Mouse (Mus musculus) midbrain, embryonic 11.5 days (tissue): ENCODE measurements around the gene Crtc3. TPM values are rescaled to one million over a fixed set of nuclear protein-coding genes. Genes with fewer than 3 reads are reported as not detected.

ENCODE experiments used
- ATAC-seq: fragments of 200-750 bp; cut with Nextera tagmentation; 2 replicates; pipeline ENCODE4 v1.8.0; 2017; ENCODE audit warnings: moderate TSS enrichment, moderate library complexity; ENCODE audit not compliant: low FRiP score
- DNase-seq: peaks from one replicate; pipeline ENCODE4 v3.0.0; 2015; ENCODE audit warnings: low spot score; ENCODE audit errors: missing footprints
- H3K27ac ChIP-seq: fragments of 300-500 bp; sonication (generic); 2 replicates; pipeline ENCODE4 v1.5.1; 2014; ENCODE audit warnings: low read depth, low read length
- H3K27me3 ChIP-seq: fragments of 300-500 bp; sonication (generic); 2 replicates; pipeline ENCODE4 v1.6.1; 2014; ENCODE audit warnings: mild to moderate bottlenecking, low read length, moderate library complexity, mixed read lengths; ENCODE audit not compliant: control insufficient read depth, insufficient read depth
- H3K36me3 ChIP-seq: fragments of 300-500 bp; sonication (generic); 2 replicates; pipeline ENCODE4 v1.6.1; 2014; ENCODE audit warnings: mild to moderate bottlenecking, low read length, moderate library complexity, mixed read lengths; ENCODE audit not compliant: control insufficient read depth, insufficient read depth
- H3K4me1 ChIP-seq: fragments of 300-500 bp; sonication (generic); 2 replicates; pipeline ENCODE4 v1.6.1; 2014; ENCODE audit warnings: low read length; ENCODE audit not compliant: control insufficient read depth, insufficient read depth
- H3K4me2 ChIP-seq: fragments of 300-500 bp; sonication (generic); 2 replicates; pipeline ENCODE4 v1.6.1; 2014; ENCODE audit warnings: mild to moderate bottlenecking, moderate library complexity
- H3K4me3 ChIP-seq: fragments of 300-500 bp; sonication (generic); 2 replicates; pipeline ENCODE4 v1.5.1; 2014; ENCODE audit warnings: low read depth, low read length
- H3K9ac ChIP-seq: fragments of 300-500 bp; sonication (generic); 2 replicates; pipeline ENCODE4 v1.6.1; 2014; ENCODE audit warnings: low read length
- H3K9me3 ChIP-seq: fragments of 300-500 bp; sonication (generic); 2 replicates; pipeline ENCODE4 v1.6.1; 2016; ENCODE audit warnings: low read length; ENCODE audit not compliant: control insufficient read depth
- WGBS: fragments of 180-500 bp; shearing (Covaris S2); extraction: QIAGEN DNeasy Blood & Tissue Kit; methylation state at CpG from one replicate; pipeline ENCODE4 v1.1.7; 2014; 5-methylcytosine and 5-hydroxymethylcytosine counted together
- polyA plus RNA-seq: library from polyadenylated mRNA; unstranded; fragments of >200 nt; fragmentation: Nextera tagmentation; extraction: Ambion mirVana; gene quantifications from 2 replicates; pipeline ENCODE4 v1.2.1, GENCODE M21; 2014

Crtc3 gene
- polyA plus RNA-seq, 1 experiment from 2014 or later: 7.9 TPM

GRCm38 (mm10) chr7:80653077-80653476 is 35.6 kb downstream of the Crtc3 start:
- H3K4me3 ChIP-seq: no peak overlapping the region
- H3K27me3 ChIP-seq: no peaks in the 10 kb centered on the region
- no peak overlapping the region for H3K4me2 ChIP-seq
- H3K9me3 ChIP-seq: no peaks in the 10 kb centered on the region
- H3K4me1 ChIP-seq: no peaks in the 10 kb centered on the region
- H3K27ac ChIP-seq: 0 out of 2 replicates have a peak overlapping the region, but pooled peaks have one; percentile 15
- 66% methylated on average over 10 of the region's 10 CpGs for WGBS
- no peaks in the 10 kb centered on the region for H3K36me3 ChIP-seq
- ATAC-seq (no peak), DNase-seq (peak; percentile 79)
- no peak overlapping the region for H3K9ac ChIP-seq

DNA sequence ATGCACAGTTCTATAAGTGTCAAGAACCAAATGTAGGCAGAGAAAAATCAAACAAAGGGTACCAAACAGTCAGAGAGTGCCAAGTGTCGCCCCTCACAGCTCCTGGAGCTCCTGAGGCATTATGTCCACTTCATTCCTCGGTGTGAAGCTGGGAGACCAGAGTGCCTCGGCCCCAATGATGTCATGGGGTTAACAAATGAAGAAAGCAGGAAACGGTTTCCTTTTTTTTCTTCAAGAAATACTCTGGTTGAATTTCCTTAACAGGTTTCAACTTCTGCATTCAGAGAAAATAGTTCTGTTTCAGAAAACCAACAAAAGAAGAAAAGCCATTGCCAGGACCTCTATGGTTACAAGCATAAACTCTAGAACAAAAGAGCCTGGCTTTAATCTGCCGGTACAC is 36.4 kb downstream of the Crtc3 start:
- H3K36me3 ChIP-seq: no peaks in the 10 kb centered on the region
- no peak overlapping the region for H3K9ac ChIP-seq
- ATAC-seq: no peak
- H3K4me3 ChIP-seq: no peak overlapping the region
- H3K4me2 ChIP-seq: no peak overlapping the region
- peak; percentile 85 for DNase-seq
- no peaks in the 10 kb centered on the region for H3K9me3 ChIP-seq
- no peaks in the 10 kb centered on the region for H3K27me3 ChIP-seq
- WGBS: 39% methylated on average over 5 of the region's 5 CpGs
- H3K27ac ChIP-seq: no peak overlapping the region
- H3K4me1 ChIP-seq: no peaks in the 10 kb centered on the region

GRCm38 (mm10) chr7:80647437-80647871 is 41.2 kb downstream of the Crtc3 start:
- no peaks in the 10 kb centered on the region for H3K36me3 ChIP-seq
- no peak overlapping the region for H3K4me2 ChIP-seq
- no peak overlapping the region for H3K4me3 ChIP-seq
- 86% methylated on average over 7 of the region's 7 CpGs for WGBS
- no peak overlapping the region for H3K9ac ChIP-seq
- H3K27me3 ChIP-seq: no peaks in the 10 kb centered on the region
- no peaks in the 10 kb centered on the region for H3K9me3 ChIP-seq
- no peak for DNase-seq
- no peak overlapping the region for H3K27ac ChIP-seq
- no peaks in the 10 kb centered on the region for H3K4me1 ChIP-seq
- no peak for ATAC-seq

DNA sequence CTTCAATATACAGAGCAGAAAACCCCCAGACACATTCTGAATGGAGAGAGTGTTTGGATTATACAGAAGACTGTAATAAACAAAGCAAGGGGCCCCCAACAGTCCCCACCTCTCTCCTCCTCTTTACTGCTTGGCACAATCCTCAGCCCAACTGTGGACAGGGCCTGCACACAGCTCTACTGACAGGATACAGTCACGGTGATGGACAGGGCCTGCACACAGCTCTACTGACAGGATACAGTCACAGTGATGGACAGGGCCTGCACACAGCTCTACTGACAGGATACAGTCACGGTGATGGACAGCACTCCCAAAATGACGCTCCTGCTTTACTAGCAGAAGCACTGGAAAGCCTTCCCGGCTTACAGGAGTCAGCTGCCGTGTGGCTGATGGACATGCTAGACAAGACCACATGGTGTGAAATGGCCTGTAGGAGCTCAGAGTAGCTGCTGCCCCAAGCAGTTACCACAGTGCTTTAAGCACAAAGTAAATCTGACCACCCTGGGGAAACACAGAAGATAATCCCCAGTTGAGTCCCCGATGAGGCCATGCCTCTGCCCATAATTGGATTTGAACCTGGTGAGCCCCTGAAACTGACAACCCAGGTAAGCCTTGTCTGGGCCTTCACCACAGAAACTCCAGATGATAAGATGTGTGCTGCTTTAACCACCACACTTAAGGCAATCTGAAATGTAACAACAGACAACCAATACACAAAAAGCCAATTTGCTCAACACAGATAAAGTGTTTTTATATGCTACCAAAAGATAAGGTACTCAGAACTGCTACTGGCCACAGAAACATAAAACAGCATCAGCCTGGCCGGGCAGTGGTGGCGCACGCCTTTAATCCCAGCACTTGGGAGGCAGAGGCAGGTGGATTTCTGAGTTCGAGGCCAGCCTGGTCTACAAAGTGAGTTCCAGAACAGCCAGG is 42.3 kb downstream of the Crtc3 start:
- no peak for ATAC-seq
- Histone ChIP-seq H3K4me2 (no peak overlapping the region), H3K4me1 (peaks cover 3% of the 10 kb centered on the region), H3K27me3 (no peaks in the 10 kb centered on the region), H3K36me3 (no peaks in the 10 kb centered on the region), H3K9me3 (no peaks in the 10 kb centered on the region), H3K9ac (no peak overlapping the region), H3K4me3 (no peak overlapping the region), H3K27ac (no peak overlapping the region)
- DNase-seq: no peak
- WGBS: 72% methylated on average over 10 of the region's 10 CpGs

DNA sequence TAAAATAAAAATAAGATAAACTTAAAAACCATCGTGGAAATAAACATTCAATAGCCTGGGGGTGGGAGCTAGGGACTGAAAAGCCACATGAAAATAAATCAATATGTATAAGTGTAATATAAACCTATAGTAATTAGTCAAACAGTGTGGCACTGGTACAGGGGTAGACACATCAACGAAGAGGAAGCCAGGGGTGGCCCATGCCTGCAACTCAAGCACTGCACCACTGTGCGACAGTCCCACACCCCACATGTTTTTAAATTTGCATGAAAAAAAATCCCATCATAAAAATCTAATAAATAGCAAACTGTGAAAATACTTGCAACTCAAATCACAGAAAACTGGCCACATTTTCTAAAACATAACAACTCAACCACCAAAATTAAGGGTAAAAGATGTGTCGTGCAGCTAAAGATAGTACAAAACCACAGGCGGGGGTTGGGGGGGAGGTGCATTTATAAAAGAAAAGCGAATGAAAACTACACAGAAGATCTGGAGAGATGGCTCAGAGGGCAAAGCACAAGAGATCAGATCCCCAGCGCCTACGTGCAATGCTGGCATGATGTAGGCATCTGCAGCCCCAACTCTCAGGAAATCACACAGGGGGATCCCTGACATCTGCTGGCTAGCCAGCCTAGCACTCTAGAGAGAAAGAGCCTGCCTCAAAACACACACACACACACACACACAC is 45.6 kb downstream of the Crtc3 start:
- Histone ChIP-seq H3K4me1 (peaks cover 5% of the 10 kb centered on the region), H3K9ac (no peak overlapping the region), H3K4me3 (no peak overlapping the region), H3K27me3 (no peaks in the 10 kb centered on the region), H3K4me2 (no peak overlapping the region), H3K36me3 (no peaks in the 10 kb centered on the region), H3K27ac (no peak overlapping the region), H3K9me3 (no peaks in the 10 kb centered on the region)
- DNase-seq: no peak
- 77% methylated on average over 8 of the region's 8 CpGs for WGBS
- ATAC-seq: no peak

GRCm38 (mm10) chr7:80642552-80642951 is 46.1 kb downstream of the Crtc3 start:
- H3K36me3 ChIP-seq: no peaks in the 10 kb centered on the region
- no peak overlapping the region for H3K4me2 ChIP-seq
- H3K9ac ChIP-seq: no peak overlapping the region
- WGBS: 68% methylated on average over 5 of the region's 5 CpGs
- DNase-seq: no peak
- no peak overlapping the region for H3K27ac ChIP-seq
- H3K9me3 ChIP-seq: no peaks in the 10 kb centered on the region
- no peak for ATAC-seq
- H3K4me1 ChIP-seq: peaks cover 5% of the 10 kb centered on the region
- H3K27me3 ChIP-seq: no peaks in the 10 kb centered on the region
- H3K4me3 ChIP-seq: no peak overlapping the region

DNA sequence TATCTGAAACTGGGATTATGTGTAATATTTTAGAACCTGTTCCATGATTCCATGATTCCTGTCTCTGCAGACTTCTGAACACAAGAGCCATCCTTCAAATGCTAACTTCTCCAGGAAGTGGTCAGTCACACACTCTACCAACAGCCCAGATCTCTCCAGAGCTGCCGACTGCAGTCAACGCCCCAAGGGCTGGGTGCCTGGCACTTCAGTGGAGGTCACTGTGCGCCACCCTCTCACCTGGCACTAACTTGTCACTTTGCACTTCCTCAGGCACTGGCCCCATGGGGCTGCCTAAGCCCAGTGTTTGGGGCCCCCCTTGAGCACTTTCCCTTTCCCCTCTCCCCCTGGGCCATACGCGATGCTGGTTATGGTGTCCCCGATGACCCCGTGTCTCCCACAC is 46.8 kb downstream of the Crtc3 start:
- Histone ChIP-seq H3K9ac (no peak overlapping the region), H3K4me3 (no peak overlapping the region), H3K36me3 (no peaks in the 10 kb centered on the region), H3K27ac (no peak overlapping the region), H3K4me1 (peaks cover 5% of the 10 kb centered on the region), H3K4me2 (no peak overlapping the region), H3K9me3 (no peaks in the 10 kb centered on the region), H3K27me3 (no peaks in the 10 kb centered on the region)
- 84% methylated on average over 7 of the region's 7 CpGs for WGBS
- ATAC-seq (no peak), DNase-seq (no peak)

- ATAC-seq: peak; percentile 57; the same call in 1 of the 2 replicates
These were observed 47.2 kb downstream of the Crtc3 start for GRCm38 (mm10) chr7:80641497-80641896.

GRCm38 (mm10) chr7:80639981-80640380 is 48.7 kb downstream of the Crtc3 start:
- peak; percentile 26 for DNase-seq
- Histone ChIP-seq H3K9me3 (no peaks in the 10 kb centered on the region), H3K4me2 (no peak overlapping the region)

More at GRCm38 (mm10) chr7:80641497-80641896, 47.2 kb downstream of the Crtc3 start:
- Histone ChIP-seq H3K36me3 (no peaks in the 10 kb centered on the region), H3K4me2 (no peak overlapping the region), H3K9me3 (no peaks in the 10 kb centered on the region), H3K9ac (no peak overlapping the region), H3K4me1 (peaks cover 5% of the 10 kb centered on the region), H3K27me3 (no peaks in the 10 kb centered on the region), H3K27ac (no peak overlapping the region), H3K4me3 (no peak overlapping the region)
- WGBS: 2% methylated on average over 4 of the region's 4 CpGs
- no peak for DNase-seq

More at GRCm38 (mm10) chr7:80639981-80640380, 48.7 kb downstream of the Crtc3 start:
- no peak overlapping the region for H3K27ac ChIP-seq
- H3K9ac ChIP-seq: no peak overlapping the region
- 91% methylated on average over 3 of the region's 3 CpGs for WGBS
- H3K36me3 ChIP-seq: no peaks in the 10 kb centered on the region
- H3K4me3 ChIP-seq: no peak overlapping the region
- H3K4me1 ChIP-seq: peaks cover 5% of the 10 kb centered on the region
- ATAC-seq: no peak
- no peaks in the 10 kb centered on the region for H3K27me3 ChIP-seq
